10 mouse cellular contexts compared by ENCODE assay signal in genomic region chr2:101733564-101733963, GRCm38 (mm10). TPM values are rescaled to one million over a fixed set of nuclear protein-coding genes. Genes with fewer than 3 reads are reported as not detected.
DNase-seq lines count a peak whose midpoint lies in the region; ATAC-seq lines count a peak whose summit lies in the region.
"Had no signal": no experiment of that assay in that cellular context is flagged by ENCODE, and none has a peak within 500 bp of the region (broad histone marks: within the 10 kb centered on the region; RNA-seq: fewer than 3 reads in every experiment).

No protein-coding gene starts in this region.

- H3K27me3 ChIP-seq in hindbrain, embryonic 16.5 days (replicated peaks; ENCODE audit: control insufficient read depth, insufficient read depth, low read length): no peaks in the 10 kb centered on the region
- H3K27me3 ChIP-seq: neural tube, embryonic 13.5 days had no signal

- no peaks in the 10 kb centered on the region for H3K9me3 ChIP-seq in hindbrain, embryonic 16.5 days (ENCODE audit: control insufficient read depth, low read length)
- H3K9me3 ChIP-seq: neural tube, embryonic 13.5 days had no signal

- no peaks in the 10 kb centered on the region for H3K36me3 ChIP-seq in hindbrain, embryonic 16.5 days (ENCODE audit: control insufficient read depth, insufficient read depth, low read length)
- H3K36me3 ChIP-seq: neural tube, embryonic 13.5 days had no signal

- no peak overlapping the region for H3K4me2 ChIP-seq in hindbrain, embryonic 16.5 days (ENCODE audit: low read length)
- H3K4me2 ChIP-seq: neural tube, embryonic 13.5 days had no signal

- no peak overlapping the region for H3K27ac ChIP-seq in hindbrain, embryonic 16.5 days (ENCODE audit: low read depth, low read length)
- H3K27ac ChIP-seq: neural tube, embryonic 13.5 days had no signal

- 80% methylated on average over 3 of the region's 3 CpGs for WGBS in hindbrain, embryonic 16.5 days

- ATAC-seq in hindbrain, embryonic 16.5 days: no peak

- no peak overlapping the region for H3K9ac ChIP-seq in hindbrain, embryonic 16.5 days (ENCODE audit: low read depth, low read length)
- H3K9ac ChIP-seq: neural tube, embryonic 13.5 days had no signal

- peak; percentile 7 for DNase-seq in gastrocnemius, adult 18-20 months (ENCODE audit: low spot score)
- DNase-seq in gastrocnemius, adult 8-10 months (ENCODE audit: low spot score in 2 of 2): no peak
- DNase-seq in right cerebral cortex, adult 2 months (ENCODE audit: low spot score in 2 of 2): peak; percentile 30 to 40
- no peak for DNase-seq in right cerebral cortex, postnatal 25 days
- DNase-seq in kidney, postnatal 36 days: peak; percentile 67 to 77
- no peak for DNase-seq in ovary, postnatal 36 days (ENCODE audit: low spot score)
- DNase-seq in gastrocnemius, postnatal 10 days: no peak
- DNase-seq: cerebellum, adult 11 months had no signal

- H3K4me1 ChIP-seq in hindbrain, embryonic 16.5 days (ENCODE audit: control insufficient read depth, insufficient read depth, low read depth, low read length): no peaks in the 10 kb centered on the region

- no peak overlapping the region for H3K4me3 ChIP-seq in hindbrain, embryonic 16.5 days (ENCODE audit: low read length)
- H3K4me3 ChIP-seq: neural tube, embryonic 13.5 days had no signal

RNA-seq across cellular contexts. Expression of gene Traf6, which starts 55.3 kb away (rescaled TPM):
- total RNA-seq in gastrocnemius, adult 18-20 months (2021): 10 to 100 TPM; 10.2 to 11.4 TPM
- 10 to 100 TPM in 3 of 4 experiments, 1 to 10 TPM in 1; 9.4 to 13.3 (median 10.7) TPM for total RNA-seq in gastrocnemius, adult 8-10 months (2022)
- polyA plus RNA-seq in hindbrain, embryonic 16.5 days (2015; fragmentation: Nextera tagmentation; extraction: Ambion mirVana): 4.1 and 5.8 TPM in 2 replicates
- 10 to 100 TPM; 11.5 to 12.1 TPM for total RNA-seq in gastrocnemius, postnatal 10 days (2021)

Comparison
In these comparisons a context has a peak if more than half of its experiments do, and no peak if none do; other contexts are left out.
1. DNase-seq: peak in gastrocnemius, adult 18-20 months (single experiment), right cerebral cortex, adult 2 months (2 of 2) and kidney, postnatal 36 days (2 of 2); none in gastrocnemius, adult 8-10 months (0 of 2), right cerebral cortex, postnatal 25 days (single experiment), ovary, postnatal 36 days (single experiment) and gastrocnemius, postnatal 10 days (single experiment).